ENCODE assay signal across 8 mouse cellular contexts in genomic region chr3:20057306-20058196, GRCm38 (mm10). TPM values are rescaled to one million over a fixed set of nuclear protein-coding genes. Genes with fewer than 3 reads are reported as not detected.
A peak's percentile ranks its signal among the peaks of the same experiment; 100 is the strongest.
DNase-seq lines count a peak whose midpoint lies in the region; ATAC-seq lines count a peak whose summit lies in the region.

Hltf (plus strand) TSS chr3:20057811.

- peak; percentile 100 for ATAC-seq in megakaryocyte progenitor cell, adult 5-6 weeks (replicated peaks; ENCODE audit: poor library complexity)

- peak; percentile 96 for DNase-seq in adipocyte (ENCODE audit: low spot score)
- peak; percentile 95 for DNase-seq in embryo, embryonic 10 days (ENCODE audit: low spot score)
- DNase-seq in gastrocnemius, postnatal 10 days = peak; percentile 89
- peak; percentile 98 for DNase-seq in induced T-regulatory cell, adult 2 months (ENCODE audit: low read depth)
- DNase-seq in left cerebral cortex, adult 9 months (ENCODE audit: low spot score in 2 of 2) = peak; percentile 87 to 98
- DNase-seq in right cerebral cortex, postnatal 14 days = peak; percentile 87
- DNase-seq in urinary bladder, postnatal 36 days (ENCODE audit: low spot score in 2 of 2) = peak; percentile 95 to 98

RNA-seq across cellular contexts. Expression of gene Hltf, which starts in this region (rescaled TPM):
- 1 to 10 TPM; 5.2 to 7.5 TPM for total RNA-seq in gastrocnemius, postnatal 10 days (2021)
- total RNA-seq in megakaryocyte progenitor cell, adult 5-6 weeks (2015) = 41.6 and 43.0 TPM in 2 replicates
- 39.9 and 48.7 TPM in 2 replicates for total RNA-seq in megakaryocyte progenitor cell, adult 5-6 weeks (2017)

Comparison
In these comparisons a context has a peak if more than half of its experiments do, and no peak if none do; other contexts are left out.
1. Peak in every context shown above with its lines: DNase-seq and ATAC-seq.
2. RNA of gene Hltf (total RNA-seq): 39.9 to 48.7 TPM in megakaryocyte progenitor cell, adult 5-6 weeks; 5.2 to 7.5 TPM in gastrocnemius, postnatal 10 days; every median in the first group is over 4 times any median in the second.